Mouse (Mus musculus) embryonic fibroblast, embryonic 13.5 days (primary cell): ENCODE measurements at regions not wholly inside any gene's neighbourhood (a gene's known extent, or its start where the extent isn't known, plus 50 kb on each side); places are given as distances from the start of the nearest gene placed in this dataset.

Source experiments
- CTCF ChIP-seq: IDR thresholded peaks from 2 replicates; pipeline ENCODE4 v1.5.1; 2011; ENCODE audit warnings: mild to moderate bottlenecking, control low read depth, low read length, moderate library complexity, borderline replicate concordance; ENCODE audit not compliant: insufficient read depth
- POLR2A ChIP-seq: IDR thresholded peaks from 2 replicates; pipeline ENCODE4 v1.6.1; 2011; ENCODE audit warnings: low read depth, mild to moderate bottlenecking, control low read depth, low read length, moderate library complexity

GRCm38 (mm10) chrX:96025876-96026275, 69.1 kb upstream of the Las1l start:
- TF ChIP-seq POLR2A: no peak
- no peak for TF ChIP-seq CTCF
